Mouse (Mus musculus) stomach, postnatal 0 days (tissue): ENCODE results near the gene Dnajc5.

Source experiments
- CTCF ChIP-seq: IDR thresholded peaks from 2 replicates; pipeline ENCODE4 v1.5.1; 2016; ENCODE audit warnings: antibody characterized with exemption, low read depth, mild to moderate bottlenecking, moderate library complexity
- EP300 ChIP-seq: optimal IDR thresholded peaks from 2 replicates; pipeline ENCODE3; 2016; ENCODE audit warnings: antibody characterized with exemption

- TF ChIP-seq EP300 (no peak), CTCF (no peak)
Observed at GRCm38 (mm10) chr2:181525526-181525925, 5.2 kb downstream of the Dnajc5 start.
